Mouse (Mus musculus): ENCODE measurements around the gene Evx2.

Evx2 gene

DNA sequence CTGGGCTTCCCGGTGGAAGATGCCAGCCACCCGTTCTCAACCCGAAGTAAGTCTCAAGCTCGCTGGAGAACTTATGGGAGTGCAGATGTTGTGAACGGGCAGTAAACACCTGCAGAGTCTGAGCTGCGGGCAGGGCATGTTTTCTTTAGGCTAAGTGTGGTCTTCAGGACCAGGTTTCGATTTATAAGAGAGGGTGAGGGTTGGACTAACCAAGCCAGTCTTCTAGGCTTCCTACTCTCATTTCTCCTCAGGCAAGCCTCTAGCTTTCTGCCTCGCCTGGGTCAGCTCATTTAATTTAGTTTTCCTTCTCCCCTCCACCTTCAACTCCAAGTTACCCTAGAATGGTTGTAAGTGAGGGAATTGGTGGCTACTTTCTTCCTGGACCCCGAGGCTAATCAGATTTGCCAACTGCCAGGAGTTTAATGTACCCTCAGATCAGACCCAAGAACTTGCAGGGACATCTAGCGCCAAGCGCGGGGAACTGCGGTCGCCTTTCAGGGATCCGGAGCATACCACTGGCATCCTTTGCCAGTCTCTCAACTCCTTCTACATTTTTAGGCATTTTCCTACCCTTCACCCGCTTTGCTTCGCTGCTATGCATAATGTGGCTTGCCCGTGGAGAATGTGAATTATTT, 4.1 kb upstream of the Evx2 start:
- DNase-seq: peak; percentile 61

- peak; percentile 62 for DNase-seq
These were observed 2.3 kb upstream of the Evx2 start for GRCm38 (mm10) chr2:74661685-74662084.

DNA sequence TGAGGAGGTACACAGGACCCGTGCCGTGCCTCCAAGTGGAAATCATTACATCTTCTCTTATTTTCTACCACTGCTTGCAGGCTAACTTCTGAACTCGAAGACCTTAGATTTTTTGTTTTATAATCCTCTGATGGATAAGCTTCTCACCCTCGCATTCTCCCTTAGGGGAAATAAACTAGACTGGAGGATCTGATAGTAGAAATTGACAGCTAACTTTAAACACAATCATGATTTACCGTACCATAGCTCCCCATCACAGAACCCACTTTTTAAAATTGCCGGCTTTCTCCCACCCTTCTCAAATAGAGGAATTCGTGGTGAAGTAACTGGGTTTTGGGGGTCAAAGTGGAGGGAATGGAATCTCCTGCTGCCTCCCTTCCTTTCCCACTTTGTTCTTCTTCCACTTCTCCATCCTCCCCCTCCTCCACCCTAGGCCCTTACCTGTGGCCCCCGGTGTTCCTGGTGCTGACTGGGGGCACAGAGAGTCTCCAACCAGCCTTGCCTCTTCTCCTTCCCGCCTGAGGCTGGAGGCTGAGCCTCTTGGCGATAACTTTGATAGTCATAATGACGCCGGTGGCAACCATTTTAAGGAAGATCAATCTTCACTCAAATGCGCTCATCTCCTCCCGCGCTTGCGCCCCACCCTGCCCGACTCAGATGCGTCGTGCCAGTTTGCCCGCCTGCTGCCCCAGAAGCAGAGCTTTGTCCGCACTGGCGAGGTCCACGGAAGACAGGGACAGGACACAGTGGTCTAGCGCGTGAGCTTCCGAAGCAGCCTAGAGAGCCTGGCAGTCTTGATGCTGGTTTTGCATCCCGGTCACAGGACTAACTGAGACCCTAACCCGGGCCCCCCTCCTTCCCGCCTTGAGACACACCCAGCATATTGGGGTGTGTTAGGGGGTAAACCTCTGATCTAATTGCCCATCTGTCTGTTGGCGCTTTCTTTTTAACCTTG, 1.3 kb upstream of the Evx2 start:
- DNase-seq: no peak

- DNase-seq: no peak
These were observed 538 bp downstream of the Evx2 start for GRCm38 (mm10) chr2:74658667-74659371.

- no peak for DNase-seq
These were observed 1.2 kb downstream of the Evx2 start for GRCm38 (mm10) chr2:74658024-74658666.

DNA sequence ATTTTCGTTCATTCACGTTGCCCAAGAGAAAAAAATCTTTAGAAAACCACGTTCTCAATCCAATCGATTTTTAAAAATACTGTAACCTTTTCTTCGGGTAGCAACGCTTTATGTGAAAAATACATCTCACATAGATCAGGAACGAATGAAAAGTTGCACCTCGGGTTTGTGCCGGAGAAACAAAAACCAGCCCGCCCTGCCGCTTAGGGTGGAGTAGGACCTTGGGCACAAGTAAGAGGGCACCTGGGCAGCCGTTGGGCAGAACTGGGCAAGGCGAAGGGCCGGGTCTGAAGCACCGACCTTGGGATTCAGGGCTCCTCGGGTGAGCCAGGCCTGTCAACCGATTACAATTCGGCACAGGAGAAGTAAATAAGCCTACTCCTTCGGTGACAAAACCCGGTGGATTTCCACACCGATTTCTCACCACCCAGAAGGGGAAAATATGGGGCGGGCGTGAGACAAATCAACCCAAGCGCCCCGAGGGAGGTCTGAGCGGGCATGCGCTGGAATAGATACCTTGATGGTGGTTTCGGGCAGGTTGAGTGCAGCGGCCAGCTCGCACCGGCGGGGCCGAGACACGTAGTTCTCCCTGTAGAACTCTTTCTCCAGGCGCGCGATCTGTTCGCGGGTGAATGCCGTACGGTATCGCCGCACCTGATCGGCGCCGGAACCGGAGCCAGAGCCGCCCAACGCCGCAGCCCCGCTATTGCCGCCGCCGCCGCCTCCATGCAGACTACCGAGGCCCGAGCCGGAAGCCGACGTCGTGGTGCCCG, 1.9 kb downstream of the Evx2 start:
- DNase-seq: peak; percentile 66

DNA sequence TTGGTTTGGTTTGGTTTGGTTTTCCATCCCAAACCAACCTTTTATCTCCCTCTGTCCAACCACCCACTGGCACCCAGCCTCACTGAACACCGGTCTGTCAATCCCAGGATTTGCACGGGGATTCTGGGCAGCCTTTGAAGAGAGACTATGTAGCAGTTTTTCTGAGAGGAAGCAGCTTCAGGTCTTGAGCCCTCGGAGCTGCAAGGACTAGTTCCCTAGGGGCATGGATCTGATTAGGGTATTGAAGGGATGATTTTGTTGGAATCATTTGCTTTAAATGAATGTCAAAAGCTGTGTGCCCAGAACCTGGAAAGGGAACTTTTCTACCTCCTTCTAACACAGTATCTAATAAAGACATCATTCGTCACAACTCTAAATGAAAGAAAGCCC, 2.7 kb downstream of the Evx2 start:
- DNase-seq: no peak

DNA sequence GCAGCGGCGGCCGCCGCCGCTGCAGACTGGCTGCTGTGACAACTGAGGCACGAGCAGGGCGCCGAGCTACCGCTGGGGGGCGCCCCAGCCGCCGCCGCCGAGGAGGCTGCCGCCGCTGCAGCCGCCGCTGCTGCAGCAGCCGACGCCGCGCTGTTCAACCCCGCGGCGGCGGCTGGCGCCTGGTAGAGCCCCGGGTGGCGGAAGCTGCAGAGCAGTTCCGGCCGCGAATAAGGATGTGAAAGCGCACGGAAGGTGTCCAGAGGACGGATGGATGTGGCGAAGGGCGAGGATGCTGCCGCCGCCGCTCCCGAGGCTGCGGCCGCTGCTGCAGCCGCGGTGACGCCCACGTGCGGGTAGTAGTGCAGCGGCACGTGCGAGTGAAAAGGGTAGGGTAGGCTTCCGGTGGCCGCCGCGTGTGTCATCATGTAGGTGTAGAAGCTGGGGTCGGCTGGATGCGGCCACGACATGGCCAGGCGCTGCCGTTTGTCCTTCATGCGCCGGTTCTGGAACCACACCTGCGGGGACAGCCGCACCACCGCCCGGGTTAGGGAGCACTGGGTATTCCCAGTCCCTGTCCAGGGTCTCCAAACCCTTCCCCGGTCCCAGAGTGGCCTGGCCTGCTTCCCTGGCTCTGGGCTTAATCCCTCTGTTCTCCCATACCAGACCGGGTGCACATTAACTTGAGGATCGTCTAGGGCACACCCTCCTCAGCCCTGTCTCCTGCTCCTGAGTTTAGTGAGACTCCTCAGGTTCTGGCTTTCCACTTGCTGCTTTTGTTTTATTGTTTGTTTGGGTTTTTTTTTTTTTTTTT, 3.3 kb downstream of the Evx2 start:
- DNase-seq: peak; percentile 60

DNA sequence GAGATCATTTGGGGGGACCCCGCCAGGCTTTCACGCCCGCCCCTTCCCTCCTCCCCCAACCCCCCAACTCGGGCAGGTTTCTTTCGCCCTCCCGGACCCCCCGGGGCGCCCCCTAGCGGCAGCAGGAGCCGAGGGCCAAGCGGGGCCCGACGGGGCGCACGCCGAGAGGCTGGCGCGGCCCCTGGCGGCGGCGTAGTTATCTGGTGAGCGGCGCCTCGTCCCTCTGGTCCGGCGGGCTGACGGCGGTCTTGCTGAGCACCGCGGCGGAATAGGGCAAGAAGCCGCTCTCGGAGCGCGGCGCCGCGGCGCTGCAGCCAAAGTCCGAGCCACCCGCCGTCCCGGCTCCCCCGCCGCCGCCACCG, 4.0 kb downstream of the Evx2 start:
- DNase-seq: peak; percentile 68

GRCm38 (mm10) chr2:74654743-74655419, 4.5 kb downstream of the Evx2 start:
- no peak for DNase-seq

DNA sequence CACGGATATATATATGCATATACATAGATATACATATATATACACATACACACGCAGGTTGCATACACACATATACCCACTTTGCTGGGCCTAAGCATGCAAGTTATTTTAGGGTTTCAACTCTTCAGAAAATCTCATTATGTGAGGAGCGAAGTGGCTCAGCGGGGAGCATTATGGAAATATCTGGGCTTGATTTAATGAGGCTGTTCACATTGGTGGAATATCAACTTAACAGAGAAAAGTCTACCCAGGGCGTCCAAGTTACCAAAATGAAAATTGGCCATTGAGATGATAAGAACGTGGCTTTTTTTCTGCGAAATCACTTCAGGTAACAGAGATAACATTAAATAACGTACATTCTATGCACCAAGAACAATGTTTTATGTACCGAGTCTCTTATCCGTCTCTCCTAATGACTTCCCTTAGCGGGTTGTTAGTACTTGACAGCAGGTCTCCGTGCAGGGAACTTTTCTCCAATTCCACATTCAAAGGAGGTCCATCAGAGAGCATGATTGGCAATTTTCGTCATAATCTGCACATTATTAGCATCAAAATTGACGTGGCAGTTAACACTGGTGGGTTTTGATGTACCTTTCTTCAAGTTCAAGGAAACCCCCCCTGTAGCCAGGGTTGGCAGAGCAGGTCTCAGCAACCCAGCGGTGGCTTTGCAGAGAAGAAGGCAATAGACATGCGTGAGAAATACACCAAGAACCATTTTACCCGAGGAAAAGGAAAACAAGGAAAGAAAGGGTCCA, 5.4 kb downstream of the Evx2 start:
- no peak for DNase-seq

- DNase-seq: no peak
These were observed 6.4 kb downstream of the Evx2 start for GRCm38 (mm10) chr2:74652996-74653340.

GRCm38 (mm10) chr2:74647082-74647864, 12.1 kb downstream of the Evx2 start:
- no peak for DNase-seq

DNA sequence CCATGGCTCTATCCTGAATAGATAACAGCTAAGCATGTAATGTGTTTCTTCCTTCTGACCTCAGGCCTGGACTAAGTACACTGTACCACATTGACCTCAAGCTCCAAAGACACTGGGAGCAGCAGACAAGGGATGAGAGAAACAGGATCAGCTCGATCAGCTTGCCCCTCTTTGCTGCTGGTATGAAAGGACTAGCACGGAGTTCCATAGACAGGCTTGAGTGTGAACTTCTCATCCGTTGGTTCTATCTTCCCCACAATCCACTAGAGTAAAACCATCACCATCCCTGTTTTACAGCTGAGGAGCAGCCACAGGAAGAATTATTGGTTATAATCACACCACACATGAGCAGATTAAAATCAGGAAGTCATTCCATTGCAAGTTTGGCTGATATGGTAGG, 13.7 kb downstream of the Evx2 start:
- DNase-seq: no peak

GRCm38 (mm10) chr2:74642431-74642830, 16.9 kb downstream of the Evx2 start:
- no peak for DNase-seq

- no peak for DNase-seq
These were observed 23.9 kb downstream of the Evx2 start for GRCm38 (mm10) chr2:74635412-74635811.

- DNase-seq: no peak
These were observed 39.0 kb downstream of the Evx2 start for GRCm38 (mm10) chr2:74620368-74620767.

GRCm38 (mm10) chr2:74619676-74620246, 39.6 kb downstream of the Evx2 start:
- no peak for DNase-seq

GRCm38 (mm10) chr2:74617706-74618105, 41.7 kb downstream of the Evx2 start:
- no peak for DNase-seq

All from thymus, postnatal 4 days (tissue).